Mouse (Mus musculus) thymus, adult 2 months (tissue): ENCODE results near the gene Cib3.

ENCODE experiments used
- CTCF ChIP-seq: fragments of 200-500 bp; IDR thresholded peaks from 2 replicates; pipeline ENCODE4 v1.5.1; 2012; ENCODE audit warnings: mild to moderate bottlenecking, control low read depth, low read length, moderate library complexity, borderline replicate concordance; ENCODE audit not compliant: control insufficient read depth, poor library complexity, insufficient read depth; ENCODE audit errors: extremely low read depth
- POLR2A ChIP-seq: fragments of 200-500 bp; IDR thresholded peaks from 2 replicates; pipeline ENCODE4 v1.6.1; 2012; ENCODE audit warnings: mild to moderate bottlenecking, low read length, control low read depth, moderate library complexity; ENCODE audit not compliant: control insufficient read depth, poor library complexity, insufficient read depth; ENCODE audit errors: extremely low read depth

DNA sequence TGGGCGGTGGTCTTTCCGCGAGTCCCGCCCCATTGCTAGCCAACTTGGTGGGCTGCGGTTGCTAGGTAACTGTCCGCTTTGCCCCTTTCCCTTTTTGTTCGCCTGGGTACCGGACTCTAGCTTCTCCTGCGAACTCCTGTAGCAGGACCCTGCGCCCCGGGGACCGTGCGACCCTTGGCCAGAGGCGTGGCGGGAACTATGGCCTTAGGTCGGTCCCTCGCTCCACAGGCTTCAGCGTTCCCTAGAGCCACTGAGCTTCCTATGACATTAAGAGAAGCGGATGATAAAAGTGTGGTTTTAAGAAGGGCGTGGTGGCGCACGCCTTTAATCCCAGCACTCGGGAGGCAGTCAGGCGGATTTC, 27.7 kb upstream of the Cib3 start:
- TF ChIP-seq POLR2A (no peak), CTCF (no peak)
